Mouse (Mus musculus) heart, postnatal 0 days (tissue): Measurements from ENCODE around the gene Man2c1.
A peak's percentile ranks its signal among the peaks of the same experiment; 100 is the strongest.

Source experiments
- CTCF ChIP-seq: IDR thresholded peaks from 2 replicates; pipeline ENCODE4 v1.5.1; 2016; ENCODE audit warnings: antibody characterized with exemption, control low read depth, low read depth
- EP300 ChIP-seq: IDR thresholded peaks from 2 replicates; pipeline ENCODE4 v1.6.1; 2016; ENCODE audit warnings: antibody characterized with exemption, low read depth

DNA sequence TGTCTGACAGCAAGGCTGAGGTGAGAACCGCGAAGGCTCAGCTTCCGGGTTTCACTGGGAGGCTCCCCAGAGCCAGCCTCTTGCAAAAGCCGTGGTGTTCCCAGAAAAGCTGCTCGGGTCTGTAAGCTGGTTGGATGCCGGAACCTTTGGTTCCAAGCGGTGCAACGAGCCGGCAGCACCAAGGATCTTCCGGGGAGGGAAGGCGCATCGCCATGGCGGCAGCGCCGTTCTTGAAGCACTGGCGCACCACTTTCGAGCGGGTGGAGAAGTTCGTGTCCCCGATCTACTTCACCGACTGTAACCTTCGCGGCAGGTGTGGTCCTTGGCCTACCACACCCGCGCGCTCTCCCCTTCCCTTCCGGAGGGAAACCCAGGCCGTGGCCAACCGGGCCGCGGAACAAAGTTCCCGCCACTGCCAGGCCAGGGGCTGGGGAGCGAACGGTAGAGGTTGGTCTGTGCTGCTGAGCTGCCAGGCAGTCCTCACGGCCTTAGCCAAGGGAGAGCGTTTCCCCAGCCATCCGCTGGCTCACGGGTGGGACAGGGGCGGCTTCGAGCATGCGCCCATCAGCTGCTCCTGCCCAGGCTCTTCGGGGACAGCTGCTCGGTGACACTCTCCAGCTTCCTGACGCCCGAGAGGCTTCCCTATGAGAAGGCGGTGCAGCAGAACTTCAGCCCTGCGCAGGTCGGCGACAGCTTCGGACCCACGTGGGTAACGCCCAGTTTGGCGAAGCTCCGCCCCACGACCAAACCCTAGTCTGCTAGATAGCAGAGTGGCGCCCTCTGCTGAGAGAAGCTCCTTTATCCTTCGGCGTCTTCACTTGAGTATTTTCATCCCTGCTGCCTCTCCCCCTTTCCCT lies at the start of gene Man2c1:
- peak; percentile 79 for TF ChIP-seq CTCF
- TF ChIP-seq EP300 = no peak
